ENCODE assay signal across 8 mouse cellular contexts in the genomic region with DNA sequence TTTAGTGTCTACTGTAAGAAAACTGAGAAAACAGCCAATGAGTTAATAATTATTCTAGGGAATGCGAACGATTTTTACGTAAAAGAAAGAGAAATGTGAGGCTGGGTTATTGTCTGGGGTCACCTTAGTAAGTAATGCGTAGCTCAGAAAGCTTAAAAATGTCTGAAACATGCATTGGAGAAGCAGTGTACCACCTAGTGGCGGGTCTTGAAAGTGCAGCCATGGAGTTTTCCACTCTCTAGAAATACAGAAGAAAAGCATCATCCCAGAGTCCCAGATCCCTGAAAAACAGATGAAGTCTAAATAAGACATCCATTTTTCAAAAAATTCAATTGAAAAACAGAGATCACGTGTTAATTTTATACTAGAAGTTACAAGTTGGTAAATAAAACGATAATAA.
DNase-seq lines count a peak whose midpoint lies in the region; ATAC-seq and TF ChIP-seq lines count a peak whose summit lies in the region.

No protein-coding gene starts in this region.

- no peak overlapping the region for H3K4me2 ChIP-seq in forebrain, embryonic 16.5 days (ENCODE audit: low read length)
- no peak overlapping the region for H3K4me2 ChIP-seq in lung, embryonic 14.5 days

- no peak overlapping the region for H3K9ac ChIP-seq in forebrain, embryonic 16.5 days (replicated peaks; ENCODE audit: low read depth, low read length)
- H3K9ac ChIP-seq in lung, embryonic 14.5 days: no peak overlapping the region

- H3K4me1 ChIP-seq in forebrain, embryonic 10.5 days: no peaks in the 10 kb centered on the region
- H3K4me1 ChIP-seq in forebrain, embryonic 16.5 days (replicated peaks; ENCODE audit: control insufficient read depth, insufficient read depth, low read length): no peaks in the 10 kb centered on the region
- H3K4me1 ChIP-seq in lung, embryonic 14.5 days (ENCODE audit: insufficient read depth): no peaks in the 10 kb centered on the region

- DNase-seq in forebrain, embryonic 10.5 days (ENCODE audit: extremely low spot score, low spot score): peak; percentile 56
- DNase-seq in CD4-positive helper T cell, adult 2 months (ENCODE audit: low read depth, low spot score): peak; percentile 38
- DNase-seq in adrenal gland, postnatal 4 days (ENCODE audit: low spot score in 2 of 2): peak; percentile 27 to 30
- DNase-seq in kidney, postnatal 14 days: peak; percentile 70
- peak; percentile 86 for DNase-seq in lung, embryonic 14.5 days
- DNase-seq in right cerebral cortex, postnatal 4 days: peak; percentile 83

- WGBS in forebrain, embryonic 10.5 days: 34% methylated on average over 7 of the region's 7 CpGs
- WGBS in forebrain, embryonic 16.5 days: 31% methylated on average over 7 of the region's 7 CpGs
- WGBS in lung, embryonic 14.5 days: 31% methylated on average over 7 of the region's 7 CpGs

- peak; percentile 83 for TF ChIP-seq CTCF in lung, embryonic 14.5 days (IDR thresholded peaks at IDR 0.05; ENCODE audit: low read depth)

- no peaks in the 10 kb centered on the region for H3K36me3 ChIP-seq in forebrain, embryonic 10.5 days (replicated peaks)
- H3K36me3 ChIP-seq in forebrain, embryonic 16.5 days (ENCODE audit: control insufficient read depth, insufficient read depth): no peaks in the 10 kb centered on the region
- no peaks in the 10 kb centered on the region for H3K36me3 ChIP-seq in lung, embryonic 14.5 days (ENCODE audit: insufficient read depth)

- no peaks in the 10 kb centered on the region for H3K9me3 ChIP-seq in forebrain, embryonic 10.5 days
- H3K9me3 ChIP-seq in forebrain, embryonic 16.5 days (ENCODE audit: control insufficient read depth, low read length): no peaks in the 10 kb centered on the region
- H3K9me3 ChIP-seq in lung, embryonic 14.5 days (ENCODE audit: low read depth, low read length): no peaks in the 10 kb centered on the region

- H3K4me3 ChIP-seq in forebrain, embryonic 10.5 days: no peak overlapping the region
- H3K4me3 ChIP-seq in forebrain, embryonic 16.5 days (replicated peaks; ENCODE audit: low read length): no peak overlapping the region
- H3K4me3 ChIP-seq in lung, embryonic 14.5 days (ENCODE audit: low read depth, low read length): no peak overlapping the region

- no peak overlapping the region for H3K27ac ChIP-seq in forebrain, embryonic 10.5 days
- no peak overlapping the region for H3K27ac ChIP-seq in forebrain, embryonic 16.5 days (ENCODE audit: low read length)
- no peak overlapping the region for H3K27ac ChIP-seq in lung, embryonic 14.5 days (ENCODE audit: low read depth)

- H3K27me3 ChIP-seq in forebrain, embryonic 10.5 days (ENCODE audit: poor library complexity, severe bottlenecking): no peaks in the 10 kb centered on the region
- no peaks in the 10 kb centered on the region for H3K27me3 ChIP-seq in forebrain, embryonic 16.5 days (replicated peaks; ENCODE audit: control insufficient read depth, insufficient read depth, low read length)
- H3K27me3 ChIP-seq in lung, embryonic 14.5 days (ENCODE audit: insufficient read depth, low read length): no peaks in the 10 kb centered on the region

- ATAC-seq in forebrain, embryonic 16.5 days: no peak
- ATAC-seq in erythroid progenitor cell, adult 5-6 weeks (replicated peaks; ENCODE audit: low FRiP score, poor library complexity, severe bottlenecking): peak; percentile 63
- ATAC-seq in lung, embryonic 14.5 days (ENCODE audit: insufficient read depth): no peak

Comparison
In these comparisons a context has a peak if more than half of its experiments do, and no peak if none do; other contexts are left out.
1. DNase-seq: peak in every context shown above with its lines; median percentile 86 in lung, embryonic 14.5 days; 83 in right cerebral cortex, postnatal 4 days; 70 in kidney, postnatal 14 days; 56 in forebrain, embryonic 10.5 days; 38 in CD4-positive helper T cell, adult 2 months; 28 in adrenal gland, postnatal 4 days.